Mouse (Mus musculus) regulatory T cell (primary cell): Measurements from ENCODE around the gene Asf1b.

Experiments used
- in situ Hi-C: fragments of 300-600 bp; cut with MboI, MseI; formaldehyde crosslinking; loops from one replicate; pipeline ENCODE4 v1.15.1; 2025; ENCODE audit warnings: high pct_unique_total_duplicates

The Asf1b gene

GRCm38 (mm10) chr8:84015833-84016232 lies 60.5 kb downstream of the Asf1b start:
- in situ Hi-C loops: no loop called here

GRCm38 (mm10) chr8:84019738-84020137 lies 64.4 kb downstream of the Asf1b start:
- in situ Hi-C loops: loop anchor here (10.0 kb wide), 1 partner anchor 345 kb away; no protein-coding TSS in a partner anchor
